ENCODE assay signal across 24 mouse cellular contexts in the genomic region with DNA sequence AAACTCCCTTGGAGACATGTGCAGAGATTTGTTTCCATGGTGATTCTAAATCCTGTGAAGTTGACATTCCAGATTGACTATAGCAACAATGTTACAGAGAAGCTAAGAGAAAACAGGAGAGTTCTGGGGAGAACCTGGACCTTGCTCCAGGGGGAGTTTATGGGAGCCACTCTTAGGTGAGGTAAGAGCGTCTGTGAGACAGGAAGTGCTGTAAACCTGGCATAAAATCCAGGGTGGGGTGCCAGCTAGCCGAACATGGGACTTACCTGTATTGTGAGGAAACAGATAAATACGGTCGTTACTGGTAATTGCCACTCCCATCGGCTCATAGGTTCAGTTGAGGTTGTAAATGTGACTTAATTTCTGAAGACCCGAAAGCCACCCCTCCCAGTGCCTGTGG. TPM values are rescaled to one million over a fixed set of nuclear protein-coding genes. Genes with fewer than 3 reads are reported as not detected.
A peak's percentile ranks its signal among the peaks of the same experiment; 100 is the strongest.
DNase-seq lines count a peak whose midpoint lies in the region; ATAC-seq and TF ChIP-seq lines count a peak whose summit lies in the region.
"Had no signal": no experiment of that assay in that cellular context is flagged by ENCODE, and none has a peak within 500 bp of the region (broad histone marks: within the 10 kb centered on the region; RNA-seq: fewer than 3 reads in every experiment).

No protein-coding gene starts in this region.

- H3K4me3 ChIP-seq in forebrain, embryonic 13.5 days: no peak overlapping the region
- H3K4me3 ChIP-seq in forebrain, embryonic 14.5 days (ENCODE audit: low read depth, low read length): no peak overlapping the region
- peak overlapping the region; percentile 77 for H3K4me3 ChIP-seq in testis, adult 2 months (ENCODE audit: control insufficient read depth, low read depth, low read length)
- H3K4me3 ChIP-seq in intestine, postnatal 0 days (ENCODE audit: low read depth, low read length): no peak overlapping the region
- H3K4me3 ChIP-seq: embryonic facial prominence, embryonic 10.5 days; embryonic facial prominence, embryonic 12.5 days; forebrain, embryonic 15.5 days had no signal

- TF ChIP-seq POLR2A in testis, adult 2 months (IDR thresholded peaks at IDR 0.05; ENCODE audit: control insufficient read depth, low read depth, low read length): no peak

- peaks cover 6% of the 10 kb centered on the region; the same call in 1 of the 2 replicates for H3K4me1 ChIP-seq in forebrain, embryonic 13.5 days
- H3K4me1 ChIP-seq in forebrain, embryonic 14.5 days (ENCODE audit: control insufficient read depth, insufficient read depth, low read length): no peaks in the 10 kb centered on the region
- peaks cover 5% of the 10 kb centered on the region for H3K4me1 ChIP-seq in testis, adult 2 months (ENCODE audit: control insufficient read depth, insufficient read depth, low read length)
- no peaks in the 10 kb centered on the region for H3K4me1 ChIP-seq in intestine, postnatal 0 days (replicated peaks; ENCODE audit: control insufficient read depth, insufficient read depth, low read length)
- H3K4me1 ChIP-seq: embryonic facial prominence, embryonic 12.5 days; forebrain, embryonic 15.5 days had no signal

- no peak for TF ChIP-seq CTCF in testis, adult 2 months (IDR thresholded peaks at IDR 0.05; ENCODE audit: control insufficient read depth, insufficient read depth, insufficient replicate concordance, low read depth, low read length)
- no peak for TF ChIP-seq CTCF in intestine, postnatal 0 days (IDR thresholded peaks at IDR 0.05; ENCODE audit: low read depth)

- no peak overlapping the region for H3K27ac ChIP-seq in forebrain, embryonic 13.5 days
- no peak overlapping the region for H3K27ac ChIP-seq in forebrain, embryonic 14.5 days (ENCODE audit: low read depth, low read length)
- H3K27ac ChIP-seq in testis, adult 2 months (ENCODE audit: control insufficient read depth, insufficient read depth, low read depth, low read length): no peak overlapping the region
- no peak overlapping the region for H3K27ac ChIP-seq in intestine, postnatal 0 days (ENCODE audit: low read depth, low read length)
- H3K27ac ChIP-seq: embryonic facial prominence, embryonic 10.5 days; embryonic facial prominence, embryonic 12.5 days; forebrain, embryonic 15.5 days had no signal

- no peaks in the 10 kb centered on the region for H3K36me3 ChIP-seq in forebrain, embryonic 13.5 days (ENCODE audit: poor library complexity, severe bottlenecking)
- H3K36me3 ChIP-seq in forebrain, embryonic 14.5 days (ENCODE audit: control insufficient read depth, insufficient read depth, low read length): no peaks in the 10 kb centered on the region
- H3K36me3 ChIP-seq in testis, adult 2 months (ENCODE audit: control insufficient read depth, insufficient read depth, low read length): no peaks in the 10 kb centered on the region
- peaks cover 22% of the 10 kb centered on the region for H3K36me3 ChIP-seq in intestine, postnatal 0 days (ENCODE audit: control insufficient read depth, insufficient read depth)
- H3K36me3 ChIP-seq: embryonic facial prominence, embryonic 10.5 days; forebrain, embryonic 15.5 days had no signal

- no peaks in the 10 kb centered on the region for H3K9me3 ChIP-seq in forebrain, embryonic 13.5 days (replicated peaks)
- no peaks in the 10 kb centered on the region for H3K9me3 ChIP-seq in forebrain, embryonic 14.5 days (replicated peaks; ENCODE audit: control insufficient read depth, low read length)
- H3K9me3 ChIP-seq in intestine, postnatal 0 days (ENCODE audit: control insufficient read depth): no peaks in the 10 kb centered on the region
- H3K9me3 ChIP-seq: embryonic facial prominence, embryonic 10.5 days; embryonic facial prominence, embryonic 12.5 days; forebrain, embryonic 15.5 days; G1E had no signal

- DNase-seq in forebrain, embryonic 14.5 days (ENCODE audit: low spot score): no peak
- no peak for DNase-seq in testis, postnatal 14 days (ENCODE audit: low spot score)
- DNase-seq in yolk sac, embryonic 10.5 days (ENCODE audit: low spot score): no peak
- no peak for DNase-seq in right cerebral cortex, postnatal 14 days
- DNase-seq: adrenal gland, adult 8-10 months; adrenal gland, postnatal 14 days; adrenal gland, postnatal 36 days; B cell, adult 2 months; cerebellum, adult 11-12 months; cerebellum, adult 2 months; cerebellum, adult 9-10 months; cerebellum, postnatal 10 days; cerebellum, postnatal 25 days had no signal

- H3K27me3 ChIP-seq in forebrain, embryonic 13.5 days: no peaks in the 10 kb centered on the region
- no peaks in the 10 kb centered on the region for H3K27me3 ChIP-seq in forebrain, embryonic 14.5 days (replicated peaks; ENCODE audit: control insufficient read depth, insufficient read depth, low read length)
- H3K27me3 ChIP-seq in testis, adult 2 months (ENCODE audit: control insufficient read depth, insufficient read depth, low read length): no peaks in the 10 kb centered on the region
- H3K27me3 ChIP-seq in intestine, postnatal 0 days (replicated peaks; ENCODE audit: control insufficient read depth, insufficient read depth, low read length): no peaks in the 10 kb centered on the region
- H3K27me3 ChIP-seq: CH12.LX; embryonic facial prominence, embryonic 12.5 days; forebrain, embryonic 15.5 days; Patski had no signal

- no peak for ATAC-seq in forebrain, embryonic 13.5 days
- no peak for ATAC-seq in forebrain, embryonic 14.5 days
- ATAC-seq in intestine, postnatal 0 days: peak; percentile 85
- ATAC-seq: activated CD4-positive, CD25-positive, alpha-beta regulatory T cell, adult 4 months; CD4-positive, CD25-positive, alpha-beta regulatory T cell, adult 4 months; forebrain, embryonic 15.5 days; Patski had no signal

- 0 out of 2 replicates have a peak overlapping the region, but pooled peaks have one; percentile 30 for H3K9ac ChIP-seq in forebrain, embryonic 13.5 days
- H3K9ac ChIP-seq in forebrain, embryonic 14.5 days (ENCODE audit: low read length): no peak overlapping the region
- no peak overlapping the region for H3K9ac ChIP-seq in intestine, postnatal 0 days (ENCODE audit: low read depth, low read length)
- H3K9ac ChIP-seq: embryonic facial prominence, embryonic 12.5 days; forebrain, embryonic 15.5 days had no signal

- H3K4me2 ChIP-seq in forebrain, embryonic 13.5 days: no peak overlapping the region
- H3K4me2 ChIP-seq in forebrain, embryonic 14.5 days (ENCODE audit: low read length): no peak overlapping the region
- no peak overlapping the region for H3K4me2 ChIP-seq in intestine, postnatal 0 days (replicated peaks; ENCODE audit: low read depth)
- H3K4me2 ChIP-seq: embryonic facial prominence, embryonic 12.5 days; forebrain, embryonic 15.5 days had no signal

- WGBS in forebrain, embryonic 13.5 days: 76% methylated on average over 6 of the region's 6 CpGs
- 78% methylated on average over 6 of the region's 6 CpGs for WGBS in forebrain, embryonic 14.5 days
- 38% methylated on average over 6 of the region's 6 CpGs for WGBS in intestine, postnatal 0 days

RNA-seq across cellular contexts. Expression of gene Rrp7a, which starts 16.2 kb away (rescaled TPM):
- 64.2 and 77.1 TPM in 2 replicates for polyA plus RNA-seq in forebrain, embryonic 13.5 days (2015; fragmentation: Nextera tagmentation; extraction: Ambion mirVana)
- polyA plus RNA-seq in forebrain, embryonic 14.5 days (2014; fragmentation: Nextera tagmentation; extraction: Ambion mirVana): 64.2 and 67.3 TPM in 2 replicates
- 109 and 137 TPM in 2 replicates for polyA plus RNA-seq in testis, adult 2 months (2012; rRNA removed)
- 32.1 and 32.7 TPM in 2 replicates for polyA plus RNA-seq in intestine, postnatal 0 days (2015; fragmentation: Nextera tagmentation; extraction: Ambion mirVana)

RNA-seq across cellular contexts. Expression of gene Serhl, which starts 17.1 kb away (rescaled TPM):
- polyA plus RNA-seq in forebrain, embryonic 13.5 days (2015; fragmentation: Nextera tagmentation; extraction: Ambion mirVana): 35.4 and 36.9 TPM in 2 replicates
- polyA plus RNA-seq in forebrain, embryonic 14.5 days (2014; fragmentation: Nextera tagmentation; extraction: Ambion mirVana): 32.7 and 37.6 TPM in 2 replicates
- 34.3 and 37.5 TPM in 2 replicates for polyA plus RNA-seq in testis, adult 2 months (2012; rRNA removed)
- 58.5 and 65.6 TPM in 2 replicates for polyA plus RNA-seq in intestine, postnatal 0 days (2015; fragmentation: Nextera tagmentation; extraction: Ambion mirVana)

RNA-seq across cellular contexts. Expression of gene Poldip3, which starts 42.8 kb away (rescaled TPM):
- 155 and 168 TPM in 2 replicates for polyA plus RNA-seq in forebrain, embryonic 13.5 days (2015; fragmentation: Nextera tagmentation; extraction: Ambion mirVana)
- polyA plus RNA-seq in forebrain, embryonic 14.5 days (2014; fragmentation: Nextera tagmentation; extraction: Ambion mirVana): 158 and 167 TPM in 2 replicates
- polyA plus RNA-seq in testis, adult 2 months (2012; rRNA removed): 45.2 TPM in 2 replicates
- 49.8 and 51.6 TPM in 2 replicates for polyA plus RNA-seq in intestine, postnatal 0 days (2015; fragmentation: Nextera tagmentation; extraction: Ambion mirVana)
